Mouse (Mus musculus): ENCODE data around the gene Rftn1.
"Not testable (repeated sequence)": the region's sequence is repeated elsewhere in the genome, so short reads cannot be mapped to it uniquely, and the experiment has no call there.

Gene Rftn1

DNA sequence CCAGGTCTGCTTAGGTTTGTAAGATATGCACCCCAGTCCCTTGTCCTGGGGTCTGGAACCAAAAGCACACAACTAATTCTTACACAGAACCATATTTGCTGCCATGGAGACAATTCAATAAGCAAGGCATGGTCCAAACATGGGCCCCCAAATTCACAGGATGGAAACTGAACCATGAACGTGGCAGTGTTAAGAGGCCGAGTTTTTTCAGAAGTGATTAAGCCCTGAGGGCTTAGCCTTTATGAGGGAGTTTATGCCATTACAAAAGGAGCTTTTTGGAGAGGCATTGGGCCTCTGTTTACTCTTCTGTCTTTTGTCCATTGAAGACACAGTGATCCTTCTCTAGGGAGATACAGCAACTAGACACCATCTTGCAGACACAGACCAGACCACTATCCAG, 63.9 kb downstream of the Rftn1 start:
- DNase-seq, result no peak

DNA sequence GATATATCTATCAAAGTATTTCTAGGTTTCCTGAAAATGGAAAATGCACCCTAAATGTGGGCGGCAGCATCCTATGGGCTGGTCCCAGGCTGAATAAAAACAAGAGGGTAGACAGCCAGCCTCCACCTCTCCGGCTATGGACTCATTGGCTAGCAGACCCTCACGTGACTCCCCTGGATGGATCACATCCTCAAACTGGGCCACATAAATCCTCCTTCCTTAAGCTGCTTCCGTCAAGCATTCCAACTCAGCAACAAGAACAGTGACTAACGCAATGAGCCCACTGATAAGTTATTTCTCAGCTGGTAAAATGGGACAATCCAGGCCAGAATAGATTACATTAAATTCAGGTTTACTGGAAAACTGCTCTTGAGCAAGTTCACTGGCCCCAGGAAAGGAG, 64.6 kb downstream of the Rftn1 start:
- DNase-seq, result no peak

DNA sequence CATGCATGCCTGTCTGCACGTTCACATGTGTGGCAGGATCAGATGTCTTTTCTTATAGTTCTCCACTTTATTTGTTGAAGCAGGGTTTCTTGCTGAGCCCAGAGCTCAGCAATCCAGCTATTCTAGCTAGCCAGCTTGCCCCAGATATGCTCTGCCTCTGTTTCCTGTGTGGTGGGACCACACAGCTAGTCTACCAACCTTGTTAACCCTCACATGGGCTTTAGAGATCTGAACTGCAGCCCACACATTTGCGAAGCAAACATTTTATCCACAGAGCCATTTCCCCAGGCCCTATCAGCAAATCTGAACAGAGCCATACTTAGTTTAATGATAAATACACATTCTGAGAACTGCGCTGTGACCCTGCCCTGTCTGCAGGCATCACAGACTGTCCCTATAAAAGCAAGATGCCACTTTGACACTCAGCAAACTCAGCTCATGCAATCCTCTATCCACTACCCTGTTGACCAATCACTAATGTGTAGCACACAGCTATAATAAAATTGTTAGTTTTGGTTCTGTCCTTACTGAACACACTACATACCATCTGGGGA, 65.2 kb downstream of the Rftn1 start:
- DNase-seq, result no peak

DNA sequence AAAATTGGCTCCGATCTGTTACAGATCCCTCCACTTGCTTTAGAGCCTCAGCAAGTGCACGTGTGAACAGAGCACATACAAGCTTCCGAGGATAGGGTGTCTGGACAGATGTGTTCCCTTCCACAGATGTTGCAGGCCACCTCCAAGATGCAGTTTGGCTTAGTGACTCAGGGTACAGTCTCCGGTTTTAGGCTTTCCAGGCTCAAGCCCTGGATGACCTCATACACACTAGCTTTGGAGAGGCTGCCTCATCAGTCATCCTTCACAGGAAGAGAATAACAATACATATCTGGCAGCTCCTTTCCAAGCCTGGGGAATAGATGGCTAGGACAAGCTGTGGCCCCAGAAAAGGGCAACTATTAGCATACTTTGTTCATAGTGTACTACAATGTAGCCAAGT, 65.8 kb downstream of the Rftn1 start:
- no peak for DNase-seq

DNA sequence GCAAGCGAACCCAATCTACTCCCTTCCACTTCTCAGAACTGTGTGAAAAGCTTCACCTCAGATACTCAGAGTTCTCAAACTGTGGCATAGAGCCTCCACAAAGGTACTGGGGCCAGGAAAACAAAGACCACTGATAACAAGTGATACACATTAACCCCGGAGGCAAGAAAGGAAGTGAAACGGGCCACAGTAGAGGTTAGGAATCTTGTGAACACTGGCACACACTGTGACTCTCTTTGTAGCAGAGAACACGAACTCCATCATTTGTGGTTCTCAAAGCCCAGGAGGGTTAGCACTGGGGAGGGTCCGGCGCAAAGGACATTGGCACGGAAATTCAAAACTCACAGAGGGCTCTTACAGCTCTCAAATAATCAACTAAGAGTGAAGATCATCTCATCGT, 67.9 kb downstream of the Rftn1 start:
- DNase-seq, result no peak

DNA sequence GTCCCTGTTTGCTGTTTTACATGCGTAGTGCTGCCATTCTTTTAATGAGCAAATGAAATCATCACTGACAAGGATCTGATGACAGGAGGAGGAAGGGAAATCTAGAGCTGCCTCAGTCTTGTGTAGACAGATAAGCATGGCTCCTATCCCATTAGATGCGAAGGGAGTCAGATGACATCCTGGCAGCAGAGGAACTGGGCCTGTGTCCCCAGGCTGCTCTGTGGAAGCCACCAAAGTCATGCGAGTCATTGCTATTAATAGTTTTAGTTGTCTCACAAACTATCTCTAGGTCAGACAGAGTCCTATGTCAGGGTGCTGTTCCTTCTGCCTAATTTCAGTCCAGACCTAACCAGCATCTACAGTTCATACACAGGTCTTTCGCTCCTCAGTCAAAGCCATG, 70.4 kb downstream of the Rftn1 start:
- DNase-seq, result no peak

DNA sequence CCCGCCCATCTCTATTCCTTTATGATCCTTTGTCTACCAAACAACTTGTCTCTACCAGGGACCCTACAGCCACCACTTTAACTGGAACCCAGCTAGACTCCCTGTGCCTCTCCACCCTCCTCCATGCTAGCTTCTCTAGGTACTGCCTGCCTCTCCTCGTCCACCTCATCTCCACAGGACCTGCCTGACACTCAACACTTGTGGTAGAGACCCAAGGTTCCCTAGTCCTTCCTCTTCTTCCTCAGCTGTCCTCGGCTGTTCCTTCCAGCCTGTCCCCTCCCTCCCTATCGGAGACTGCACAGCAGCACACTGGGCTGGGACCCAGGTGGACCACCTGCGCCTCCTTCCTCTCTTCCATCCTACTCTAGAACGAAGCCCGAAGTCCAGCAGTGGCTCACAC, 73.0 kb downstream of the Rftn1 start:
- DNase-seq, result no peak

DNA sequence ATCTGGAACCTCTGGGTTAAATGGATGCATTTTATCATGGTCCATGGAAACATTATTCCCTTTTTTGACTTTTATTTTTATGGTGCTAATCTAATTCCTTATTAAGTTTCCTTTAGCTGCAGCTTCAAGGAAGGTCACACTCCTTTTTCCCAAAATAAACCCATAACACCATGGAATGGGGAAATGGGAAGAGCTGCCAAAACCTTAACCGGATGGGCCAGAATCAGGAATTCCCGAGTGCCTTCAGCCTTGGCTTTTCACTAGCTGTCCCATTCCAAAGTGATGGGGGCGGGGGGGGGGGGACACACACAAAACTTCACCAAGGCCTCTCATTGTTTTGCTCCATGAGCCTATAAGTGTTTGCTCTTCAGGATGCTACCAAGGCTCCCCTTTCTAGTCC, 73.5 kb downstream of the Rftn1 start:
- DNase-seq, result no peak

DNA sequence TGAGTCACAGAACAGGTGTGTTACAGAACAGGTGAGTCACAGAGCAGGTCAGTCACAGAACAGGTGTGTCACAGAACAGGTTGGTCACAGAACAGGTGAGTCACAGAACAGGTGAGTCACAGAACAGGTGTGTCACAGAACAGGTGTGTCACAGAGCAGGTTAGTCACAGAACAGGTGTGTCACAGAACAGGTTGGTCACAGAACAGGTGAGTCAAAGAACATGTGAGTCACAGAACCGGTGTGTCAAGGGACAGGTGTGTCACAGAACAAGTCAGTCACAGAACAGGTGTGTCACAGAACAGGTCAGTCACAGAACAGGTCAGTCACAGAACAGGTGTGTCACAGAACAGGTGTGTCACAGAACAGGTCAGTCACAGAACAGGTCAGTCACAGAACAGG, 74.1 kb downstream of the Rftn1 start:
- not testable (repeated sequence) for DNase-seq

DNA sequence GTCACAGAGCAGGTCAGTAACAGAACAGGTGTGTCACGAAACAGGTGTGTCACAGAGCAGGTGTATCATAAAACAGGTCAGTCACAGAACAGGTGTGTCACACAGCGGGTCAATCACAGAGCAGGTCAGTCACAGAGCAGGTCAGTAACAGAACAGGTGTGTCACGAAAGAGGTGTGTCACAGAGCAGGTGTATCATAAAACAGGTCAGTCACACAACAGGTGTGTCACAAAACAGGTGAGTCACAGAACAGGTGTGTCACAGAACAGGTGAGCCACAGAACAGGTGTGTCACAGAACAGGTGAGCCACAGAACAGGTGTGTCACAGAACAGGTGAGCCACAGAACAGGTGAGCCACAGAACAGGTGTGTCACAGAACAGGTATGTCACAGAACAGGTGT, 74.8 kb downstream of the Rftn1 start:
- DNase-seq, result not testable (repeated sequence)

DNA sequence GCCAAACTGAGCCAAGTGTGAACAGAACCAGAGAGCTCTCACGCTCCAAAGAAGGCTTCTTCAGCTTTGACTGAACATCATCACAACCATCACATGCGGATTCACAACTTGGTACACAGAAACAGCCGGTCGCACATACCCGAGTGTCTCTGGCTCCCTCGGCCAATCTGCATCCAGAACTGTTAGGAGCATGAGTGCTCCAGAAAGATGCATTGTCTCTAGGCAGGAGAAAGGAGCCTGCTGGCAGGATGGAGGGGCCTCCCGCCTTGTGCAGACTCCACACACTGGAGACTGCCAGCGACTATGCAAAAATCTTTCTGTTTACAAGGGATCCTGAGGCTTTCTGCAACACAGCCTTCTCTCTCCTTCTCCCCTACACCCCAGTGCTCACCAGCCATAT, 75.8 kb downstream of the Rftn1 start:
- no peak for DNase-seq

DNA sequence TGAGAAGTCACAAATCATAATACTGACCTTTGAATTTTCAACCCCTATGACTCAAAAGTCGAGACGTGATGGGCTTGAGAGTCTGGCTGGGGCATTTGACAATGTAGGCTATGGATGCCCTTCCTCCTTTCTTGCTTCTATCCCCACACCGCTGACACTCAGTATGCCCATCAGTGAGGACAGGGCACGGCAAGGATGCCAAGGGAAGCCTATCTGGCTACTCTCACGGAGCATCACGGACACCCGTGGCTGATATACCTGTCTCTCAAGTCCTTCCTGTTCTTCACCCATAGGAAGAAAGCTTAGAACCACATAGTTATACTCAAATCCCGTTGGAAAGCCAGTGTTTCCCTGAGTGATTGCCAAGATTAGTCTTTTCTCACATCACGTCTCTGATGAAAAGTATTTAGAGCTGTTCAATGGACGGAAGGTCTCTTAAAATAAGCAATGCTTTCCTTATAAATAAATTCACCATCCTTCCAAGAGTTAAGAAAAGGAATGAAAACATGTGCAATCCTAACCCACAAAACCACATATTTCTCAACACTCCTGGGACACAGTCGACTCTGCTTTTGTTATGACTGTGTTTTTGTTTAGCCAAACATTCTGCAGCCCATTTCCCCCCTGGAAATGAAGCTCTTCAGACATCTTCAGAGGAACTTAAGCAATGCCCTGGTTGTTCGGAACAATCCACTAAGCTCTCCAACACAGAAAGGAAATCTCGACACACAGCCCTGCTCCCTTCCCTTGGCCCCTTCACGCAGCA, 79.6 kb downstream of the Rftn1 start:
- no peak for DNase-seq

DNA sequence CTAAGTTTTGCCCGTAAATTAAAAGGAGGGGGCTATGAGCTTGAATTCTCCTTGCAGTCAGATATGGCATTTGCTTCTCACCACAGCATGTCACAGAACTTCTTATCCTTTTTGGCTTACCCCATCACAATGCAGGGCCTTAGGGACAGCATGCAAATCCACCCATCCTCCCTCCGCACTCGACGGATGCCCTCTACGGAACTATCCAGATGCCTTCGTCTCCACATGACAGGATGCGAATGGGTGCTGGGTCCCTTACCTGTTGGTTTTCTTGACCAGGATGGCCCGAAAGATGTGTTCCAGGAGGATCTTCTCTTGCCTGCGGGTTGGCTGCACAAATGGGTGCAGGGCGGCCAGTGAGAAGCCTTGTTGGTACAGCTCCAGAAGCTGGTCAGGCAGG, 83.7 kb downstream of the Rftn1 start:
- no peak for DNase-seq

DNA sequence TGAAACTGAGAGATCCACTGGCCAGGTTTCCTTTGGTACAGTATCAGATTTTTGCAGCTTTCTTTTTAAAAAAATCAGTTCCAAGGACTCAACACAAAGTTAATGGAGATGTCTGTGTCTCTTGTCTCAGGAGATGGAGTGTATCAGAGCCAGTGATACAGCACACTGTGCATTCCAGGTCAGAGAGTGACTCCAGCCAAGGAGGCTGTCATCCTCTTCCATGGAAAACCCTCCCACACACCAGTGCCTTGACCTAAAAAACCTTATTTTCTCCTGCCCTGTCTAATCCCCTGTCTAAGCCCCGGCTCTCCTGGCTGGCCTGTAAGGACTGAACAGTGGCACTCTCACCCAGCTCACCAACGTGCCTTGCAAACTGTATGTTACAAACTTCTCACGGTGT, 86.3 kb downstream of the Rftn1 start:
- no peak for DNase-seq

DNA sequence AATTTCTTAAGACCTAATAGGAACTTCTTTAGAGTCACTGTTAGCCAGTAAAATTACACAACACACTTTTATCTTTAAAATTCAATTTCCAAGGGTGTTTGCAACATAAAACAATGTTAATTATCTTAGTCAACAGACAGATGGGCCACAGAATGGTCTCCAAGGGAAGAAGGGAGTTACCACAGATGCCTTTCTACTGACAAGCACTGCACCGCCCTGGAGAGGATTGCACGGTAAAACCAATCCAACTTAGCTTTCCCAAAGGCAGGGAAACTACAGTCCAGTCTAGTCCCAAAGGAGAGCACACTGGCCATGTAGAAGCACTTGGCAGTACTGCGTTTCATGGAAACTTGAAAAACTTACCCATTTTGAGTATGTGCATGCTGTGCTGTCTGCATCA, 89.1 kb downstream of the Rftn1 start:
- DNase-seq, result no peak

DNA sequence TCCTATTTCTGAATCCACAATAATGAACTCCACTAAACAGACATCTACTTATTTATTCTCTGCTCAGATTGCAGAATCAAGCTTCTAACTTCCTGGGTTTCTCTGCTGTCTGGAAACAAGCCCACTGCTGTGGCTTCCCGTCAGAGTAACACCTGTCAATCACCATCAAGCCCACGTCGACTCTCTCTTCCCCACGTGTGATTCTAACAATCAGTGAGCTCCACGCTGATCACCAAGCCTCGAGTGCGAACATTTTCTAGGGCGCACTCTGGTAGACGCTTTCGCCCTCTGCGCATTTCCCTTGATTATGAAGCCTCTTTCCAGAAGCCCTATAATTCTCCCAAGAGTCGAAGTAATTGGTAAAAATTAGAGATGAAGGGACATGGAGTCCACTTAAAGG, 90.4 kb downstream of the Rftn1 start:
- DNase-seq, result no peak

DNA sequence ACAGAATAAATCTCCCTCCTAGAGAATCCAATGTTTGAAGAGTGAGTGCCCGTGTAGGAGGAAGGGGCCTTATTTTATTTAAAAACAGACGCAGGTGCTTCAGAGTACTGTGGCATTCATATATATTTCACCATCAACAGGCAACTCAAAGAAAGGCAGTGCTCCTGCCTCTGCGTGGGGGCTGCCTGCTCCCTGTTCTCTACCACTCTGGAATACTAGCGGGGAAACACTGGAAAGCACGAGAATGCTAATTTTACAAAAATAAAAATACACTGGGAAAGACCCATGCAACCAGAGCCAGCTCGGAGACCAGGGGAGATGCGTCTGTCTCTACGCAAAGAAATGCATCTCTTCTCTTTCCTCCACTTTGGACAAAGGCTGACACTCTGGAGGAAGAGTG, 91.1 kb downstream of the Rftn1 start:
- no peak for DNase-seq

DNA sequence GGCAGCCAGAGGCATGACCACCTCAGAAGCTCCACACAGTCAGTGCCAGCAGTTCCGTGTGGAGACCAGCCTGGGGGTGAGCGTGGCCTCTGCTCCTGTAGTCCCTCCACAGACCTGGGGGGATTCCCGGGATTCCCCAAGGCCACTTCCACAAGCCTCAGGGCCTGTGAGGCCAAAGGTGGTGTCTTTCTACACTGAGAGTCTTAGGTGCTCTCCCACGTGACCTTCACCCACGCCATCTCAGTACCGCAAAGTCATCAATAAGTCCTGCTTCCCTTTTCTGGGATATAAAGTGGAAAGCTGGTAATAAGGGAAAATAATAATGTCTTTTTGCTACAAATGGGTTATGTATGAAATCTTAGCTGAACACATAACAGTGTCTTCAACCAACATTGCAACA, 92.2 kb downstream of the Rftn1 start:
- no peak for DNase-seq

DNA sequence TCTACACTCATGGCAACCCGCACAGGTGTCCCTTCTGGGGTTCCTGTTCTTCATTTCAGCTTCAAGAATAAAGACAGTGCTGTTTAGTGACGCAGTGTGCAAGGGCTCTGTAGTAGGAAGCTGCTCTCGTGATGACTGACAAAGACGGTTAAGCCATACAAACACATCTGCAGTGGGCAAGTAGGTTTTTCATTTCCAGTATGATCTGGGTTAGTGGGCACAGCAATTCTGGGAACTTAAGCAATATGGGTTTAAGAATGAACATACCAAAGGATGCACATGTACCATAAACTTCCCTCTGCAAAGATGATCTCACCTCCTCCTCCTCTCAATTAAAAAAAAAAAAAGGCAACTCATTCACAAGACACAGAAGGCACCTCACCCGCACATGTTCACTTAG, 92.6 kb downstream of the Rftn1 start:
- DNase-seq, result no peak

DNA sequence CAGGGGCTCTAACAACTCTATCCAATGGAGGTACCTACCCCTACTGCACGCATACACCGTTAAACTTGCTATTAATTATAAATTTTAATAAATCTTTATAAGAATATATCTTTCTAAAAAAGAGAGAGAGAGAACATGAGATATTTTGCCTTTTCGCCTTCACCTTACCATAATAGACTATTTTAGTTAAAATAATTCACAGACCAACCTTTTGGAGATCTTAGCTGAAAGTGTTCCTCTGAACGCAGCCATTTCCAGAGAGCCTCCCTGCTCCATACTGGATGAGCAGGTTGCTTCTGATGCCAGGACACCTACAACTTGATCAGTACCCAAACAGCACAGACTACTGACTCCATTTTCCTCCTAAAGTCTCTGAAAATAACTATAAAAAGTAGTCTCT, 94.2 kb downstream of the Rftn1 start:
- no peak for DNase-seq

DNA sequence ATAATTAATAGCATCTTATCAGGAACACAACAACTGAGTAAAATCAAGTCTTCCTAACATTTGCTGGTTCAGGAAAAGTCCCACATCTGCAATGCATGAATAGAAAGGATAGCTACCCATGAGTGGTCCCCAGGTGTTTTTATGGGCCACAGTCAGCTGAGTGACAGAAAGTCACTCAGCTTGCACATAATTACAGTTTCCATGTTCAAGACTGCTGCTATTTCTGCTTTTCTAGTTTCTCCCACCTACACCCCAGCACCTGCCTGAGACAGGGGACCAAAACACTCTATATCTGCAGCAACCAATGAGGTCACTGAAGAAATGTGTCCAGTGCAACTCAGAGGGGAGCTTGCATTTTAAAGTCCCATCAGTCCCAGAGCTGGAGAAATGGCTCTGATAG, 95.9 kb downstream of the Rftn1 start:
- no peak for DNase-seq

DNA sequence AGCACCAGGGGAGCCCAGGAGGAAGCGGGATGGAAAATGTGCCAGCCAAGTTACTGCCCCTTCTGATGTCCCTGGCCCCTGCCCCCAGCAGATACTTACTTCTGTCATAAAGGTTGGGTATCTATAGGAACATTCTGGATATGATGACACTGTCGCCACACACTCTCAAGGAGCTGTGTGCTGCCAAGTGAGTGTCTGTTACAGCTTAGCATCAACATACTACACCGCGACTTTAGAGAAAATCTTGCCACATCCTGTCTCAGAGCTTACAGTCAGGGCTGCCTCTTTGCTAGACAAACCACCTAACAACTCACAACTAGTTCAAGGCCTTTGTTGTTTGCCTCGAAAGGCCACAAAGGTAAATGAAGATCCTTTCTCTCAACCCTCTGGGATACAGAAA, 96.4 kb downstream of the Rftn1 start:
- no peak for DNase-seq

DNA sequence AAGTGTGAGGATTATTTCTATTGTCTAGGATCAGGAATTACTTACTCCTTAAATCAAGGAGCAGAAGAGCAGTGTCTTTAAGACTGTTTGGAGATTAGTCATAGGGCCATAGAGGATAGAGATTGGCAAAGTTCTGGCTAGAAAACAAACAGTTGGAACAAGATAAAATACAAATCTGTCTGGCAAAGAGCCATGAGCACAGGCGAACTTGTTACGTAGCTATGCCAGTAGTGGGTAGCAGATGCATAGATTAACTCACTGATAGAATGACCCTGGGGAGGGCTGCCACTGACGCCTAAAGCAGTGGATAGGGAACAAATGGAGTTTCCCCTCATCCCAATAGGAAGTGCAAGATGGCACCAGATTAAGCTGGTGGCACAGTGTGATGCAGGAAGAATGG, 97.1 kb downstream of the Rftn1 start:
- no peak for DNase-seq

DNA sequence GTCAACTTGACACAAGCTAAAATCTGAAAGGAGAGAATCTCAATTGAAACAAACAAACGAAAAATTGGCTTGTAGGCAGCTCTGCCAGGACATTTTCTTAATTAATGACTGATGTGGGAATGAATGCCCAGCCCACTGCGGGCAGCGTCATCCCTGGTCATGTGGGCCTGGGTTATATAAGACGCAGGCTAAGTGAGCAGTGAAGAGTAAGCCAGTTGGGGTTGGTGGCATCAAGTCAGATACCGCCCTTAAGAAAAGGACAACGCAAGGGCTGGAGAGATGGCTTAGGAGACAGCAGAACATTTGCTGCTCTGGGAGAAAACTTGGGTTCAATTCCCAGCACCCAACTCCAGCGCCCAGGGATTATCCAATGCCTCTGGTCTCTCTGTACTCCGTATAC, 97.6 kb downstream of the Rftn1 start:
- DNase-seq, result no peak

DNA sequence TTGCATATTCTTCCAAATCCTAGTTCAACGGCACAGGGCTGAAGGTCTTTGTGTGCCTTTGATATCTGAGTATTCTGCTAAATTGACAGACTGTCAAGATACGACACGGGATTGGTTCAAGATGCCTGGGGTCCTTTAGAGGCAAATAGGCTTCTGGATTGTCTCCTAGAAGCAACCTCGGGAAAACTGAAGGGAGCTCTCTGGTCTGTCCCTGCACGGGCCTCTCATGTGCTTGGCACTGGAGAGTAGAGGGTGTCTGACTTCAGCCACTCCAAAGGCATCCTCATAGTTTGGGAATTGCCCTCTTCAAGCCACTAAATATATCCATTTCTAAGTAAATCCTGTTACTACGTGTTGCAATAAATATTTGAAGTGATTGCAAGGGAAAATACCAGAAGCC, 98.6 kb downstream of the Rftn1 start:
- no peak for DNase-seq

Measured in liver (tissue).